In genomic region chr17:27134715-27135114, GRCm38 (mm10) we compare ENCODE assay signal across 22 mouse cellular contexts. TPM values are rescaled to one million over a fixed set of nuclear protein-coding genes. Genes with fewer than 3 reads are reported as not detected.
DNase-seq lines count a peak whose midpoint lies in the region; ATAC-seq and TF ChIP-seq lines count a peak whose summit lies in the region.
"Had no signal": no experiment of that assay in that cellular context is flagged by ENCODE, and none has a peak within 500 bp of the region (broad histone marks: within the 10 kb centered on the region; RNA-seq: fewer than 3 reads in every experiment).

No protein-coding gene starts in this region.

- H3K4me2 ChIP-seq in liver, embryonic 14.5 days (ENCODE audit: low read depth): peak overlapping the region; percentile 76; the same call in 1 of the 2 replicates
- no peak overlapping the region for H3K4me2 ChIP-seq in stomach, postnatal 0 days (replicated peaks; ENCODE audit: low read depth)

- TF ChIP-seq EP300 in liver, embryonic 14.5 days (IDR thresholded peaks at IDR 0.05; ENCODE audit: low read depth): no peak
- no peak for TF ChIP-seq EP300 in stomach, postnatal 0 days (optimal IDR thresholded peaks at IDR 0.05)

- no peak for TF ChIP-seq CTCF in gastrocnemius, adult 2 months (IDR thresholded peaks at IDR 0.05)
- no peak for TF ChIP-seq CTCF in liver, embryonic 14.5 days (IDR thresholded peaks at IDR 0.05; ENCODE audit: low read depth)
- no peak for TF ChIP-seq CTCF in stomach, postnatal 0 days (IDR thresholded peaks at IDR 0.05; ENCODE audit: low read depth)

- H3K27me3 ChIP-seq in liver, embryonic 14.5 days (ENCODE audit: control insufficient read depth, insufficient read depth, low read length): no peaks in the 10 kb centered on the region
- peaks cover 21% of the 10 kb centered on the region for H3K27me3 ChIP-seq in forebrain, embryonic 10.5 days (ENCODE audit: poor library complexity, severe bottlenecking)
- no peaks in the 10 kb centered on the region for H3K27me3 ChIP-seq in stomach, postnatal 0 days (ENCODE audit: control insufficient read depth, insufficient read depth, low read length)
- H3K27me3 ChIP-seq: embryonic facial prominence, embryonic 15.5 days; hindbrain, embryonic 13.5 days; intestine, embryonic 15.5 days had no signal

- no peak overlapping the region for H3K4me3 ChIP-seq in gastrocnemius, adult 2 months
- H3K4me3 ChIP-seq in liver, embryonic 14.5 days (ENCODE audit: insufficient read depth in 1 of 2, low read depth in 2 of 2, low read length in 2 of 2): no peak overlapping the region
- no peak overlapping the region; the same call in 1 of the 2 replicates for H3K4me3 ChIP-seq in forebrain, embryonic 10.5 days
- no peak overlapping the region for H3K4me3 ChIP-seq in stomach, postnatal 0 days (ENCODE audit: low read depth, low read length)

- H3K9ac ChIP-seq in liver, embryonic 14.5 days (replicated peaks): no peak overlapping the region
- no peak overlapping the region for H3K9ac ChIP-seq in stomach, postnatal 0 days (ENCODE audit: low read length)
- H3K9ac ChIP-seq: intestine, embryonic 15.5 days had no signal

- intact Hi-C loops in gastrocnemius, adult 2 months (cut with DNase I): loop anchor here (2.0 to 10.0 kb wide), 3 partner anchors 46 to 380 kb away; partner anchors contain the start of gene Lemd2

- peaks cover 16 to 24% of the 10 kb centered on the region in 2 experiments for H3K4me1 ChIP-seq in liver, embryonic 14.5 days (replicated peaks; ENCODE audit: control insufficient read depth in 2 of 2, insufficient read depth in 2 of 2, low read length in 1 of 2)
- H3K4me1 ChIP-seq in forebrain, embryonic 10.5 days: peaks cover 74% of the 10 kb centered on the region
- H3K4me1 ChIP-seq in stomach, postnatal 0 days (replicated peaks; ENCODE audit: control insufficient read depth, insufficient read depth): peaks cover 3% of the 10 kb centered on the region; the same call in 1 of the 2 replicates

- no peaks in the 10 kb centered on the region for H3K36me3 ChIP-seq in liver, embryonic 14.5 days (replicated peaks; ENCODE audit: control insufficient read depth, insufficient read depth, low read depth)
- peaks cover 8% of the 10 kb centered on the region for H3K36me3 ChIP-seq in forebrain, embryonic 10.5 days (replicated peaks)
- no peaks in the 10 kb centered on the region for H3K36me3 ChIP-seq in stomach, postnatal 0 days (ENCODE audit: control insufficient read depth, insufficient read depth, low read length)
- H3K36me3 ChIP-seq: embryonic facial prominence, embryonic 15.5 days; forebrain, embryonic 12.5 days; intestine, embryonic 15.5 days had no signal

- no peak for DNase-seq in gastrocnemius, adult 2 months
- DNase-seq in gastrocnemius, postnatal 10 days: no peak
- no peak for DNase-seq in liver, embryonic 14.5 days (ENCODE audit: low read depth in 3 of 3, low spot score in 3 of 3)
- no peak for DNase-seq in liver
- DNase-seq in 3T3-L1 (ENCODE audit: low read depth, low spot score): peak; percentile 58
- DNase-seq in R1 (ENCODE audit: low read depth, low spot score): peak; percentile 53
- no peak for DNase-seq in forebrain, embryonic 10.5 days (ENCODE audit: extremely low spot score, low spot score)
- DNase-seq in stomach, postnatal 0 days (ENCODE audit: low spot score): no peak
- DNase-seq: adrenal gland, postnatal 14 days; cerebellum, adult 18-20 months; cerebellum, postnatal 10 days; forebrain, postnatal 0 days; gastrocnemius, postnatal 36 days; heart, adult 11 months; heart, postnatal 36 days had no signal

- no peaks in the 10 kb centered on the region for H3K9me3 ChIP-seq in liver, embryonic 14.5 days (ENCODE audit: control insufficient read depth, low read length)
- H3K9me3 ChIP-seq in forebrain, embryonic 10.5 days: no peaks in the 10 kb centered on the region
- H3K9me3 ChIP-seq in stomach, postnatal 0 days (ENCODE audit: control insufficient read depth, low read length): no peaks in the 10 kb centered on the region
- H3K9me3 ChIP-seq: embryonic facial prominence, embryonic 15.5 days; forebrain, embryonic 12.5 days; heart, embryonic 13.5 days; hindbrain, embryonic 13.5 days; intestine, embryonic 15.5 days had no signal

- no peak for ATAC-seq in liver, embryonic 14.5 days (ENCODE audit: insufficient read depth)
- no peak for ATAC-seq in stomach, postnatal 0 days (ENCODE audit: low FRiP score, low TSS enrichment)

- H3K27ac ChIP-seq in gastrocnemius, adult 2 months: peak overlapping the region; percentile 92; the same call in 1 of the 2 replicates
- no peak overlapping the region for H3K27ac ChIP-seq in liver, embryonic 14.5 days
- no peak overlapping the region for H3K27ac ChIP-seq in forebrain, embryonic 10.5 days
- H3K27ac ChIP-seq in stomach, postnatal 0 days (replicated peaks): no peak overlapping the region
- H3K27ac ChIP-seq: heart, embryonic 13.5 days; intestine, embryonic 15.5 days had no signal

- 34% methylated on average over 3 of the region's 3 CpGs for WGBS in liver, embryonic 14.5 days (ENCODE audit: insufficient replicate concordance)
- WGBS in forebrain, embryonic 10.5 days: 34% methylated on average over 3 of the region's 3 CpGs
- 21% methylated on average over 3 of the region's 3 CpGs for WGBS in stomach, postnatal 0 days

RNA-seq across cellular contexts. Expression of gene Uqcc2, which starts 1.0 kb away (rescaled TPM):
- total RNA-seq in gastrocnemius, adult 2 months (2021): 100 to 1,000 TPM; 405 to 424 TPM
- total RNA-seq in gastrocnemius, postnatal 10 days (2021): 100 to 1,000 TPM; 300 to 343 TPM
- polyA plus RNA-seq in liver, embryonic 14.5 days (2012; rRNA removed): 73.6 and 129 TPM in 2 replicates
- polyA plus RNA-seq in liver, embryonic 14.5 days (2014; fragmentation: Nextera tagmentation; extraction: Ambion mirVana): 204 and 208 TPM in 2 replicates
- 394 and 405 TPM in 2 replicates for polyA plus RNA-seq in forebrain, embryonic 10.5 days (2016; fragmentation: Nextera tagmentation; extraction: Ambion mirVana)
- 234 and 250 TPM in 2 replicates for polyA plus RNA-seq in stomach, postnatal 0 days (2015; fragmentation: Nextera tagmentation; extraction: Ambion mirVana)

RNA-seq across cellular contexts. Expression of gene Ip6k3, which starts 32.9 kb away (rescaled TPM):
- total RNA-seq in gastrocnemius, adult 2 months (2021): 10 to 100 TPM; 30.9 to 84.2 TPM
- 10 to 100 TPM; 63.5 to 81.2 TPM for total RNA-seq in gastrocnemius, postnatal 10 days (2021)
- 0.02 TPM in 1 of 2 replicates, not detected in the other for polyA plus RNA-seq in liver, embryonic 14.5 days (2012; rRNA removed)
- polyA plus RNA-seq in liver, embryonic 14.5 days (2014; fragmentation: Nextera tagmentation; extraction: Ambion mirVana): 0.04 TPM in 1 of 2 replicates, not detected in the other
- polyA plus RNA-seq in forebrain, embryonic 10.5 days (2016; fragmentation: Nextera tagmentation; extraction: Ambion mirVana): 0.06 TPM in 1 of 2 replicates, not detected in the other
- polyA plus RNA-seq in stomach, postnatal 0 days (2015; fragmentation: Nextera tagmentation; extraction: Ambion mirVana): 0.13 and 0.16 TPM in 2 replicates
- total RNA-seq: forebrain, postnatal 0 days; hindbrain, postnatal 0 days had no signal
- polyA plus RNA-seq: erythroblast, embryonic 14.5 days had no signal

Comparison
In these comparisons a context has a peak if more than half of its experiments do, and no peak if none do; other contexts are left out.
1. DNase-seq: peak in 3T3-L1 (single experiment) and R1 (single experiment); none in gastrocnemius, adult 2 months (single experiment), gastrocnemius, postnatal 10 days (single experiment), liver, embryonic 14.5 days (0 of 3), liver (single experiment), forebrain, embryonic 10.5 days (single experiment) and stomach, postnatal 0 days (single experiment).